Mouse (Mus musculus): ENCODE data around the gene Ddx19a.
"Not testable (repeated sequence)": the region's sequence is repeated elsewhere in the genome, so short reads cannot be mapped to it uniquely, and the experiment has no call there.

The Ddx19a gene

GRCm38 (mm10) chr8:110997547-110998531 is at the start of gene Ddx19a:
Gene Ddx19a (minus strand): TSS chr8:110997800.
- DNase-seq: peak; percentile 93

GRCm38 (mm10) chr8:111044003-111044734 is 46.6 kb upstream of the Ddx19a start:
- peak in 1 of 2 experiments; percentile 41 for DNase-seq

- DNase-seq: no peak
These were observed 44.9 kb upstream of the Ddx19a start for GRCm38 (mm10) chr8:111042546-111042945.

- DNase-seq: no peak
These were observed 39.0 kb upstream of the Ddx19a start for GRCm38 (mm10) chr8:111036591-111036990.

GRCm38 (mm10) chr8:111034276-111034675 is 36.7 kb upstream of the Ddx19a start:
- DNase-seq: peak; percentile 56 to 57

- peak; percentile 98 to 99 for DNase-seq
These were observed 36.0 kb upstream of the Ddx19a start for GRCm38 (mm10) chr8:111033482-111034215.

GRCm38 (mm10) chr8:111032916-111033315 is 35.3 kb upstream of the Ddx19a start, which contains the start of gene Aars:
Gene Aars (plus strand): TSS chr8:111033144.
- DNase-seq: no peak

- DNase-seq: no peak
These were observed 34.0 kb upstream of the Ddx19a start, which contains the start of gene Ddx19b for GRCm38 (mm10) chr8:111031572-111031971. Gene Ddx19b (minus strand): TSS chr8:111031751.

GRCm38 (mm10) chr8:111030045-111030444 is 32.4 kb upstream of the Ddx19a start:
- no peak for DNase-seq

- DNase-seq: no peak
These were observed 32.0 kb upstream of the Ddx19a start for GRCm38 (mm10) chr8:111029589-111029988.

GRCm38 (mm10) chr8:111027391-111027937 is 29.9 kb upstream of the Ddx19a start:
- DNase-seq: peak; percentile 93

- not testable (repeated sequence) for DNase-seq
These were observed 29.0 kb upstream of the Ddx19a start for GRCm38 (mm10) chr8:111026609-111027008.

- DNase-seq: not testable (repeated sequence)
These were observed 12.8 kb upstream of the Ddx19a start for GRCm38 (mm10) chr8:111010230-111010991.

- DNase-seq: peak in 1 of 2 experiments; percentile 12
These were observed 764 bp downstream of the Ddx19a start for GRCm38 (mm10) chr8:110996641-110997430.

GRCm38 (mm10) chr8:110990017-110990416 is 7.6 kb downstream of the Ddx19a start:
- no peak for DNase-seq

GRCm38 (mm10) chr8:110987805-110988744 is 9.5 kb downstream of the Ddx19a start:
- DNase-seq: no peak

GRCm38 (mm10) chr8:110981304-110981703 is 16.3 kb downstream of the Ddx19a start:
- no peak for DNase-seq

GRCm38 (mm10) chr8:110977987-110978386 is 19.6 kb downstream of the Ddx19a start:
- not testable (repeated sequence) for DNase-seq

GRCm38 (mm10) chr8:110976532-110976931 is 21.1 kb downstream of the Ddx19a start:
- not testable (repeated sequence) for DNase-seq
